Mouse (Mus musculus) mouse embryonic stem cell (cell line): ENCODE results near the gene Aqp6.

Experiments
- in situ Hi-C, 2 experiments: fragments of 300-500 bp; cut with MboI; formaldehyde crosslinking; loops; 1 replicate in 1 of 2; 3 replicates in 1 of 2; pipeline ENCODE4 v1.14.3; 2019 to 2020; ENCODE audit warnings: low sequenced_read_pairs in 2 of 2, low pct_unique_long_range_greater_than_20kb in 1 of 2, mixed read lengths in 1 of 2; ENCODE audit not compliant: unreplicated experiment in 1 of 2

The Aqp6 gene

DNA sequence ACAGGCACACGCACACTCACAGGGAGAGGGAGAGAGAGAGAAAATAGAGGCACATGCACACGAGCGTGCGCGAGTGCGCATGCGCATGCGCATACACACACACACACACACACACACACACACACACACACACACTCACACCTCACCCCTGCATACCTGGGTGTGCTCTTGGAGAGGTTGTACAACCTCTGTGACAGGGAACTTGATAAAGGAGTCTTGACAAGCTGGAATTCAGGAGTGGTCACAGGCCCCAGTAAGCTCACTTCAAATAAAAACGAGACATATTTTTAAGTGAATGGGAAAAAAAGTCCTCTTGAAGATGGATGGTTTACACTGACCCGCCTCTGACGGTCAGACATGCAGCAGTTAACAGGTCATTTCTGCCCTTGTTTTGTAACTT, 20.9 kb downstream of the Aqp6 start:
- in situ Hi-C loops = no loop called here

DNA sequence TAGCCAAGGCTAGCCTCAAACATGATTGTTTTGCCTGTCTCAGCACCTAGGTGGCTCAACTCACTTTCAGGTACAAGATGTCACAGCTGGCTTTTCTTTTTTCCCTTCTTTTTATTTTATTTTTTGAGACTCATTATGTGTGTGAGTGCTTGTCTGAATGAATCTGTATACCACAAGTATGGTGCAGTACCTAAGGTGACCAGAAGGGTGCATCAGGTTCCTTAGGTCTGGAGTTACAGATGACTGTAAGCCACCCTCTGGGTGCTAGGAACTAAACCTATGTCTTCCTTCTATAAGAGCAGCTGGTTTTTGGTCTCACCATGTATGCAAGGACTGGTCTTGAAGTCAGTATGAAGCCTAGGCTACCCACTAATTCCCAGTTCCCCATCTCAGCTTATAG, 30.4 kb downstream of the Aqp6 start:
- in situ Hi-C loops = no loop called here

DNA sequence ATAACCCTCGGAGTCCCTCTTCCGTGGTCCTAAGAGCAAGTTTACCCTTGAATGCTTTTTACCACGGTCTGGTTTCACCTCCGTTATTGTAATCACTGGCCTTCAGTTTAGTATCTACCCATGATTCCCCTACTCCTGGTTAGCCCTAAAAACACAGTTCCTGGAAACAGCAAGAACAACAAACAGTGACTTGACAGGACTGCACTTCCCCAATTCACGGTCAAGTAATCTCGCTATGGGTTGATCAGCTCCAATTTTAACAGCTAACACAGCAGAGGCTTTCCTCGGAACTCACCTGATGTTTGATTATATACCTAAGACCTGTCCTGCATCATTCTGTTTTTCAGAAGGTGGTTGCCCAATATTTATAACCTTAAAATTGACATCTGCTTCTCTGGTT, 33.5 kb downstream of the Aqp6 start:
- in situ Hi-C loops = no loop called here

DNA sequence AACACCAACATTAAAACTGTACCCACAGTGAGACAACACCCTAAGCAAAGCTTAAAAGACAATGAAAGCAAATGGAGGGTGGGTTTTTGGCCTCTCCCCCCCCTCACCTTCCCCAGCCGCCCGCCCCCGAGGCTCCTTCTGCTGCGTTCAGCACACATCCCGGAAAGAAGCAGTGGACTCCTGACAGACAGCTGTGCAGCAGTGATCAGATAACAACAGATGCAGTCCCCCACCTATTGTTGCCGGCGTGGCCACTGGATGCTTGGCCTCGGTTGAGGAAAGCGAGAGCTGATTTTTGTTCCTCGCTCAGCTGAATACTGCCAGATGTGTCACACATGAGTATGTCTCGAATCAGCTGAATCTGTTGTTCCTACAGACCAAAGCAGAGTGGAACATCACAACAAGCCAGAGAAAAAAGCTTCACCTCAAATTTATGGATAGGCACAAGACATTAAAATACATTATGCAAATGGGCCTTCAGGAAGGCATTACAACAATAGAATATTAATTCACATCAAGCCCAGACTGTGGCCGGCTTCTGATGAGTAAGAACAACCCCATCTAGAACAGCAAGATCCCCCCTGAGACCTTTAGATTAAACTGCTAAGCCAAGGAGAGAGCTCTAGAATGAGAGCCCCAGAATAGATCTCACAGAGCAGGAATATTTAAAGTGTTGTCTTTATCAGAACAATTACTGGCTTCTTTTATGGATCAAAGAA, 36.4 kb downstream of the Aqp6 start:
- in situ Hi-C loops = no loop called here

DNA sequence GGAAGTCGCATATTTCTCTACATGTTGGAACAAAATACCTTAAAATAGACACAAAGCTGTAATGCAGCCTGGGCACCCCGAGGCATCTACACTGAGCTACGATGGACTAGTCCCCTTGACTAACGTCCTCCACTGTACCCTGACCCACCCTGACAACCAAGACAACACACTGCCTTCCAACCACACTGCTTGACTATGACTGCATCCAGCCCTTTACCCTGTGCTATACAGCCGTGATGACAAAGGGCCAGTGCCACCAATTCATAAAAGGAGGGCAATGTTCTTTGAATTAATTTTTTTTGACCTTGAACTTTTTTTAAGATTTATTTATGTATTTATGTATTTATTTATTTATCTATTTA, 36.9 kb downstream of the Aqp6 start:
- in situ Hi-C loops = no loop called here

DNA sequence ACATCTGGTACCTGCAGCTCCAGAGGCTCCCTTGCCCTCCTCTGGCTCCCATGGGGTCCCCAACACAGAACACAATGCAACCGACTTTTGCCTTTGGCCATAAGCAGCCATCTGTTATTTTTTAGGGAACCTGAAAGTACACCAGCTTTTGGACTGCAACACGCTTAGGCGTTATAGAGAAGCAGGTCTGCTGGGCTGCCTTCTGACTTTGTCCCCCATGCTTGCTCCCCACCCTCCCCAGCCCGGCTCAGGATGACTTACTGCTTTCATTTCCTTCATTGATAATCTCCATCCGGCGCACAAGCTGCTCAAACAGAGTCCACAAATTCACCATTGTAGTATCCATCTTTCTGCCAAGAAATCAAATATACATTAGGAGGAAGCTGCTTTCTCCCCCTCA, 41.4 kb downstream of the Aqp6 start:
- in situ Hi-C loops = no loop called here

DNA sequence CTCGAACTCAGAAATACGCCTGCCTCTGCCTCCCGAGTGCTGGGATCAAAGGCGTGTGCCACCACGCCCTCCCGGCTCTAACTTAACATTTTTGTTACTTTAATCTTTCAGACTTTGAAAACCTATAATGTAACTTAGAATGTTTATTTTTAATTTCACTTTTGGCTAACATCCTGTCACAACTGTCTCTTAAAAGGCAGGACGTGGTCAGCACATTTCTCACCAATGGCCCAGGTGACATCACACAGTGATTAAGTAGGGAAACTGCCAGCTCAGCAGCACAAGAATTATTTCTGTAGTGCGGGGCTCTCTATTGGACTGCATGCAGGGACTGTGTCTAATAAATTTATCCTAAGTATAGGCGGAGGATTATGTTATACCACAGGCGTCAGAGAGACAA, 42.6 kb downstream of the Aqp6 start:
- in situ Hi-C loops = no loop called here

DNA sequence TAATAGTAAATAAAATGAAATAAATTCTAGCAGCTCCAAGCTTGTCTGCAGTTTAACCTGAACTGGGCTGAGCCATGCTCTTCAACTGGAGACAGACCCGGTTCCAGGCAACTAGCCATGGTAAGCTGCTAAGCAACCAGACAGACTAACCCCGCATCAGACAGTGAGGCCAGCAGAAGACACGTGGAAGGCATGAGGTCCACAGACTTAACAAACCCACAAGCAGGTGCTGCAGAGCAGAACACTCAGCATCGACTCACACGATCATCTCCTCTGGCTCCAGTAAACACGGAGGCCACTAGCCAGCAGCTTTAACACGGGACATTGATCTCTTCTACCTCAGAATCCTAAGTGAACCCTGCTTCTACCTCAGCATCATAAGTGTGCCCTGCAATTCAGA, 43.6 kb downstream of the Aqp6 start:
- in situ Hi-C loops = no loop called here

DNA sequence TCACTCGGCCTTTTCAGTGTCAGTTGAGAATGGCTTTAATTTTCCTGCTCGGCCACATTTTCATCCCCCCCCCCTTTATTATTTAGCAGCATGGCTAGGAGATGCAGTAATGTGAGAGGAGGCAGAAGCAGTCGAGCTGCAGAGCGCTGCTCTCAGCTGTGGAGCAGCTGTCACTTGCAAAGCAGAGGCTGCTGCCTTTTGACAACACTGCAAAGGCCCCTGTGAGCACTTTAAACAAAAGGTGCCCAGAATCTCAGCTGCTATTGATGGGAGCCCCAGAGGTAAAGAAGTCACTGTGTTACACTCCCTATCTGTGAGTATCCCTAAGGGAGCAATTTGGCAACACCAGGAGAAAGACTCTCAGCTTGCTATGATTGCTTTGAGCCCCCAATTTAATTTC, 47.1 kb downstream of the Aqp6 start:
- in situ Hi-C loops = no loop called here

DNA sequence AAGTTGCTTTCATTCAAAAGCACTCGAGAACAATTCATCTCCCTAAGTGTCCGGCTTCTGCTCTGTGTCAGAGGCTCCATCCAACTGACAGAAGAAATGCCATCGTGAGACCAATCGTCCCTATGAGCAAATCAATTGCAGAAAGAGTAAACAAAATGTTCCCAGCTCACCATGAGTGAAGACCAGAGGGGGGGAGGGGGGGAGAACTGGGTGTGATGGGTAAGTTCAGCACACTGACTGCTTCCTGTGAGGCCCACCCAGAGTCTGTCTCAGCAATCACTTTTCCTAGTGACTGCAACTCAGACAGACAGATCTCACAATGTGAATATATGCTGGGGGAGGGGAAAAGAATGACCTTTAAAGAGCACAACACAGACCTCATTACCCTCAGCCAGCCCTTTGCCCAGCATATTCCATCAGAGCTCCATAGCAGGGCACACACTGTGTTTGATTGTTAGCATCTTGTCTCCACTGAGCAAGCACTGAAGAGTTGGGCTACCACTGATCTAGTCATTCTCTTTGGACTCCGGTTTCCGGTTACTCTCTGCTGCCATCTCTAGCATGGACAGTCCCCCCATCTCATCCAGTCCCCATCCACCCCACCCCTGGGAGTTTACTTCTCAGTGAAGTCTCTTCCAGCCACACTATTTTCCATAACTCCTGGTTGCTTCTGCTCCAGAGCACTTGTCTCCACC, 48.0 kb downstream of the Aqp6 start:
- in situ Hi-C loops = no loop called here

DNA sequence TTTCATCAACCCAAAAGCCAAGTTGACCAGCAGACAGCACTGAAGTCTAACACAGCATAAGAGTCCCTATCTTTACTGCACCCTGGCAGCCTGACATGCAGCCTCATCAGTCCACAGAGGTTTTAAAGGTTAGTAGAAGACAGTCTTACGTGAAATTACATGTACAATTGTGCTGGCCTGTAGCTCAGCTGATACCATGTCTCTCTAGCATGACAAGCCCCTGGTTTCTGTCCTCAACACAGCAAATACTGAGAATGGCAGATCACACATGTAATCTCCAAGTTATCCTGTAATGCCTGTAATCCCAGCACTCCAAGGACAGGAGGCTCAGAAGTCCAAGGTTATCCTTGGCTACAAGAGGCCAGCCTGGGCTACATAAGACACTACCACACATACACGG, 49.1 kb downstream of the Aqp6 start:
- in situ Hi-C loops = no loop called here

DNA sequence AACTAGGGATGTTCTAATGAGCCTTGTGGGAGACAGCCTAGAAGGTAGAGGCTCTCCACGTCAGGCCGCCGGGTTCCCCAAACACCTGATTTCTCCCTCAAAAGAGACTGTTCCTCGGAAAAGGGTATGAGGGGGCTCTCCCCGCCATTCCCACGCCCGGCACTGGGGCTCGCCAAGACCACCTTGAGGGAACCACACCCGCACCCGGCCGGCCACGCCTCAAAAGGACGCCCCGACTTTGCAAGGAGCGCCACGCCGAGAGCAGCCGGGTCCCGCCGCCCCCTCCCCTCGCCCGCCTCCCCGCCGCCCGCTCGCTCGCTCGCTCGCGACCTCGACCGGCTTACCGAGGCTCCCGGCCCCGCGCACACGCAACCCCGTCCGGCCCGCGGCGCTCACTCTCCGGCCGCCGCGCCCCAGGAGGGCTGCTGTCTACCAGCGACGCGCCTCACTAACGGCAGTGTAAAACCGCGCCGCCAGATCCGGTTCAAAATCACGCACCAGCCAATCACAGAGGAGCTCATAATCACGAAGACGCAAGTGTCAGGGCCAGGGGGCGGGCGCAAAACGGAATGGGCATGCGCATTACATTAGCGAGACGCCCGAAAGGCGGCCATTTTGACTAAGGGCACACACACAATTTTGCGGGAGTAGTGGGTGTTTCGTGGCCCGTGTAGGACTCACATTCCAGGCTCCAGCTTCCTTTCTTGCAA, 50.1 kb downstream of the Aqp6 start, which contains the start of gene Racgap1:
Racgap1 (minus strand) TSS at position 494 of the 710 bp plus-strand sequence.
- in situ Hi-C loops = no loop called here

DNA sequence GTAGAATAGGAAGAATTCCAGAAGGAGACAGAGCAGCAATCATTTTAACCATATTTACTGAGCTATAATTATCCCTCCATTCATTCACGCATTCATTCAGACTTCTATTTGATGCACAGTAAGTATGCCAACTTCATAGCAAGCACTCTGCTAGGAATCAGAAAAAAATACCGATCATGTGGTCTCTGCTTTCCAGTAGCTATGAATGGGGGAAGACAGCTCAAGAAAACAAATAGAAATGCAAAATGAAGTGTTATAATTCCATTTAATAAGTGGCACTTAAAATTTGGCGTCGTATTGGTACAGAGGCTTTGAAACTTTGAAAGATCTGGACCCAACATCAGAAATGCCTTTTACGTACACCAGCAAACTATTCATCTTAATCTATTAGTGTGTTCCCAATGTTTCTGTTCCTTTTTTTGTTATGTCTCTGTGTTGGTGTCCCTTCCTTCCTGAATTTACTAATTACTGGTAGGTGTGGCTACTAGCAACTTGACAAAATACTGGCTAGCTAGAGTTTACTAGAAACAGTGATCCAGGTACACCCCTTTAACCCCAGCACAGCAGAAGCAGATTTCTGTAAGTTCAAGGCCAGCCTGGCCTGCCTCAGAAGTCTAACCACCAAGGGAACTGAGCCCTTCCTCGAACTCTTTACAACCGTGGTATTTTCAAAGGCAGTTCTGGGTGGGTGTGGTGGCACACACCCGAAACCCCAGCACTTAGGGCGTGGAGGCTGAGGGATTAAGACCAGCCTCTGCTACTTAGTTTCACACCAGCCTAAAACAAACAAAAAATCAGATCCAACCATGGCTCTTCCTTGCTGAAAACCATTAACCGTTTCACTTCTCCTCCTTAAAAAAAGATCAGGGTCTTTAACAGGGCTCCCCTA, 51.0 kb downstream of the Aqp6 start:
- in situ Hi-C loops = no loop called here

DNA sequence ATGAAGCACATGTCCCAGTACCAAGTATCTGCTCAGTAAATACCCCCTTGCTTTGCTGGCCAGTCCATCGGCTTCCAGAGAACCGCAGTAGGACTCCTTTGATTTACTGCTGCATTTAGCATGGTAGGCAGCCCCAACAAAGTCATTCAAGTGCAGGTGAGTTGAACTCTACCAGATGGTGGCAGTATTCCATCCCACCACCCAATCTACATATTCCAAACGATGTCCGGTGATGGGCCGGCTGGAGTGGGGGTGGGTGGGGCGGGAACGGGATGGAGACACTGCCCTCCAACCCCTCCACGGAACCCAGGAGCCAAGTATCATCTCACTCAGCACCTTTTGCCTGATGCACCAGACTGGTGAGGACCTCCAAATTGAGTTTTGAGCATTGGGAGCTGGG, 52.1 kb downstream of the Aqp6 start:
- in situ Hi-C loops = no loop called here

DNA sequence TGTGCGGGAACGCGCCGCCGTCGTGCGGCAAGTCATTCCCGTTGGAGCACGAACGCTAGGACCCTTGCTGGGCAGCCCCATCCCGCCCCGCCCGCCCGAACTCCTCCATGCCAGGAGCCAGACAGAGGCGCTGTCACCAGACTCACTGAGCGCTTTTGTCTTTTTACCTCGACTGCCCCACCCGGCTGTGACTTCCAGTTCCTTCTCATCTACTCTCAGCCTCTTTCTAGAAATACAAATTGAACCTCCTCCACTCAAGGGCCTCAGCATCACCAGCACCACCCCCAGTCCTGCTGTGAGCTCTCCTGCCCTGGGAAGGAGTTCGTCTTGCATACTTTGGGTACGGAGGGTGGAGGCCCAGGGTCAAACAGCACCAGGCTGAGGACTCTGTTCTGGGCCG, 52.7 kb downstream of the Aqp6 start:
- in situ Hi-C loops = no loop called here
